Mouse (Mus musculus) spleen, postnatal 10 days (tissue): ENCODE data around the gene Tbc1d8.

Experiments used
- DNase-seq, 2 experiments: peaks; one replicate each; pipeline ENCODE4 v3.0.0; 2021 to 2022; ENCODE audit warnings: low spot score in 2 of 2

The Tbc1d8 gene

GRCm38 (mm10) chr1:39478057-39478895, at the start of gene Tbc1d8:
Gene Tbc1d8 (minus strand): TSS chr1:39478755.
- DNase-seq, result peak; percentile 76 to 83

GRCm38 (mm10) chr1:39528319-39528718, 49.8 kb upstream of the Tbc1d8 start:
- DNase-seq, result no peak

- DNase-seq, result peak; percentile 72 to 91
These were observed 48.9 kb upstream of the Tbc1d8 start for GRCm38 (mm10) chr1:39527432-39527831.

GRCm38 (mm10) chr1:39526371-39527167, 48.0 kb upstream of the Tbc1d8 start:
- DNase-seq, result no peak

GRCm38 (mm10) chr1:39525763-39526162, 47.2 kb upstream of the Tbc1d8 start:
- no peak for DNase-seq

GRCm38 (mm10) chr1:39522519-39522918, 44.0 kb upstream of the Tbc1d8 start:
- DNase-seq, result peak in 1 of 2 experiments; percentile 30

- no peak for DNase-seq
These were observed 42.8 kb upstream of the Tbc1d8 start for GRCm38 (mm10) chr1:39521326-39521725.

- DNase-seq, result no peak
These were observed 36.9 kb upstream of the Tbc1d8 start for GRCm38 (mm10) chr1:39515303-39515991.

- DNase-seq, result no peak
These were observed 33.6 kb upstream of the Tbc1d8 start for GRCm38 (mm10) chr1:39512183-39512582.

- no peak for DNase-seq
These were observed 33.2 kb upstream of the Tbc1d8 start for GRCm38 (mm10) chr1:39511775-39512174.

- no peak for DNase-seq
These were observed 27.0 kb upstream of the Tbc1d8 start for GRCm38 (mm10) chr1:39505600-39505999.

- DNase-seq, result peak in 1 of 2 experiments; percentile 30
These were observed 25.7 kb upstream of the Tbc1d8 start for GRCm38 (mm10) chr1:39504261-39504660.

- DNase-seq, result peak; percentile 21 to 30
These were observed 24.5 kb upstream of the Tbc1d8 start for GRCm38 (mm10) chr1:39502817-39503633.

- no peak for DNase-seq
These were observed 21.0 kb upstream of the Tbc1d8 start for GRCm38 (mm10) chr1:39499485-39499941.

- no peak for DNase-seq
These were observed 19.2 kb upstream of the Tbc1d8 start for GRCm38 (mm10) chr1:39497748-39498147.

- DNase-seq, result no peak
These were observed 18.4 kb upstream of the Tbc1d8 start for GRCm38 (mm10) chr1:39496995-39497394.

GRCm38 (mm10) chr1:39493664-39494063, 15.1 kb upstream of the Tbc1d8 start:
- DNase-seq, result no peak

GRCm38 (mm10) chr1:39493165-39493564, 14.6 kb upstream of the Tbc1d8 start:
- no peak for DNase-seq

GRCm38 (mm10) chr1:39487370-39487769, 8.8 kb upstream of the Tbc1d8 start:
- DNase-seq, result no peak

- no peak for DNase-seq
These were observed 3.7 kb upstream of the Tbc1d8 start for GRCm38 (mm10) chr1:39482115-39482815.
